Mouse (Mus musculus): ENCODE data around the gene Serinc3.

- TF ChIP-seq GATA1 (IDR thresholded peaks at IDR 0.05; ENCODE audit: borderline replicate concordance, low read length) (no peak), FLI1 (IDR thresholded peaks at IDR 0.05; ENCODE audit: low read length) (no peak)
Measured at GRCm38 (mm10) chr2:163617874-163618273, 27.1 kb downstream of the Serinc3 start.

All from megakaryocyte, embryonic 14.5 days (primary cell).